Mouse (Mus musculus): ENCODE results near the gene Clpp. TPM values are rescaled to one million over a fixed set of nuclear protein-coding genes. Genes with fewer than 3 reads are reported as not detected.

The Clpp gene
- polyA plus RNA-seq (2014; fragmentation: Nextera tagmentation; extraction: Ambion mirVana), result 186 and 190 TPM in 2 replicates

DNA sequence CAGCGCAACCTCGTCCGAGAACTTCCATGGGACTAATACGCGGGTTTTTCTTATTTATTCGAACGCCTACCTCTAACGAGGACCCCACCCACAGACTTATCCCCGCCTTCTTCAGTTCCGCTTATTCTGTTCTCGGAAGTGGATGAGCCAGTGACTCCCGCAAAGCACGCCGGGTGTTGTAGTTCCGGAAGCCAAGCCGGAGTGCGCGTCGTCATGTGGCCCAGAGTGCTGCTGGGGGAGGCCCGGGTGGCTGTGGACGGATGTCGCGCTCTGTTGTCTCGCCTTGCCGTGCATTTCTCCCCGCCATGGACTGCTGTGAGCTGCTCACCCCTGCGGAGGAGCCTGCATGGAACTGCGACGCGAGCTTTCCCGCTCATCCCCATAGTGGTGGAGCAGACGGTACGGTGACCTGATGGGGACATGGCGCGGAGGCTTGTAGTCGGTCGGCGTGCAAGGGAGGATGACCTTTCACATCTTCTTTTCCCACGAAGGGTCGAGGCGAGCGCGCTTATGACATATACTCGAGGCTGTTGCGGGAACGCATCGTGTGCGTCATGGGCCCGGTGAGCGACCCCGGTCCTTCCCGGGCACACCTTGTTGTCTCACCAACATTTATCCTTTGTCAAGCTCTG lies at the start of gene Clpp:
Gene Clpp (plus strand): TSS at position 191 of the 632 bp plus-strand sequence.
- WGBS, result under 1% methylated on average over 52 of the region's 52 CpGs
- Histone ChIP-seq H3K36me3 (ENCODE audit: control insufficient read depth, insufficient read depth, low read length) (peaks cover 37% of the 10 kb centered on the region), H3K9me3 (ENCODE audit: control insufficient read depth, low read length) (no peaks in the 10 kb centered on the region), H3K27me3 (replicated peaks; ENCODE audit: control insufficient read depth, insufficient read depth, low read length) (no peaks in the 10 kb centered on the region), H3K4me3 (ENCODE audit: low read depth, low read length) (peak within 1 kb of the TSS; percentile 93), H3K4me2 (ENCODE audit: low read length) (peak within 1 kb of the TSS; percentile 76), H3K9ac (ENCODE audit: low read length) (peak within 1 kb of the TSS; percentile 83), H3K27ac (ENCODE audit: low read depth) (peak within 1 kb of the TSS; percentile 60; the same call in 1 of the 2 replicates), H3K4me1 (replicated peaks; ENCODE audit: control insufficient read depth, insufficient read depth, low read length) (peaks cover 6% of the 10 kb centered on the region)
- DNase-seq (ENCODE audit: low spot score) (peak; percentile 97), ATAC-seq (replicated peaks; ENCODE audit: low FRiP score, low TSS enrichment, low read depth) (peak; percentile 95)

DNA sequence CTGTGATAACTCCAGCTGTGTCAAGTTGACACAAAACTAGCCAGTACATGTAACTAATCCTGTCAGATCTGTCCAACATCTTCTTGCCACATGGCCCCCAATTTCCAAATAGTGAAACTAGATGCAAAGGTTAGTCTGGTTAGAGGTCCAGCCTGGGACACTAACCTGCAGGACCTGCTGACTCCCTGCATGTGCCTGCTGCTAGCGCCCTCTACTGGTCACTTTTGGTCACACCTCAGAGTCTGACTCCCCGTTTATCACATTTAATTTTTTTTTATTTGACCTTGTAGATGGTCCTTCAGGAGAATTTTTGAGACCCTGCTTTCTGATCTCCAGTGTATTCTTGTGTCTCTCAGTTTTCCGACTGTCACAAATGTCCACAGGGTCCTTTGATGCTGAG lies 39.2 kb upstream of the Clpp start:
- Histone ChIP-seq H3K4me3 (ENCODE audit: low read depth, low read length) (no peak overlapping the region), H3K9ac (ENCODE audit: low read length) (no peak overlapping the region), H3K4me1 (replicated peaks; ENCODE audit: control insufficient read depth, insufficient read depth, low read length) (no peaks in the 10 kb centered on the region), H3K9me3 (ENCODE audit: control insufficient read depth, low read length) (0 out of 2 replicates have a peak, but pooled peaks cover 5% of the 10 kb centered on the region), H3K36me3 (ENCODE audit: control insufficient read depth, insufficient read depth, low read length) (no peaks in the 10 kb centered on the region), H3K27me3 (replicated peaks; ENCODE audit: control insufficient read depth, insufficient read depth, low read length) (no peaks in the 10 kb centered on the region), H3K4me2 (ENCODE audit: low read length) (no peak overlapping the region), H3K27ac (ENCODE audit: low read depth) (no peak overlapping the region)
- ATAC-seq (replicated peaks; ENCODE audit: low FRiP score, low TSS enrichment, low read depth) (no peak), DNase-seq (ENCODE audit: low spot score) (peak; percentile 63)
- WGBS, result 13% methylated on average over 3 of the region's 3 CpGs

DNA sequence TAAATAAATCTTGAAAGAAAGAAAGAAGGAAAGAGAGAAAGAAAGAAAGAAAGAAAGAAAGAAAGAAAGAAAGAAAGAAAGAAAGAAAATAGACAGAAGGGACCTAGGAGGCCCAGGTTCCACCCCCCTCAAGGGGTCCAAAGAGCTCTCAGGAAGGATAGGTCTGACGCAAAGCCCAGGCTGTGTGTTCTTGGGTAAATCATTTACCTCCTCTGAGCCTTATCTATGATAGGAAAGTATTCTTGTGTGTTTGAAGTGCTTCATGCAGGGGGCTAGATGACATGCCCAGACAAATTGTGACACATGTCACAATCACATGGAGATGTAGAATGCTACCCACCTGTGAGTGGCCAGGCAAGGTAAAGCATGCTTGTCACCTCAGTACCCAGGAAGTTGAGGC lies 37.5 kb upstream of the Clpp start:
- Histone ChIP-seq H3K27ac (ENCODE audit: low read depth) (no peak overlapping the region), H3K9me3 (ENCODE audit: control insufficient read depth, low read length) (no peaks in the 10 kb centered on the region), H3K4me3 (ENCODE audit: low read depth, low read length) (no peak overlapping the region), H3K9ac (ENCODE audit: low read length) (no peak overlapping the region), H3K4me2 (ENCODE audit: low read length) (no peak overlapping the region), H3K27me3 (replicated peaks; ENCODE audit: control insufficient read depth, insufficient read depth, low read length) (no peaks in the 10 kb centered on the region), H3K4me1 (replicated peaks; ENCODE audit: control insufficient read depth, insufficient read depth, low read length) (no peaks in the 10 kb centered on the region), H3K36me3 (ENCODE audit: control insufficient read depth, insufficient read depth, low read length) (no peaks in the 10 kb centered on the region)
- DNase-seq (ENCODE audit: low spot score), result peak; percentile 46
- peak; percentile 70; the same call in 1 of the 2 replicates for ATAC-seq (replicated peaks; ENCODE audit: low FRiP score, low TSS enrichment, low read depth)
- 55% methylated on average over 1 of the region's 1 CpGs for WGBS

DNA sequence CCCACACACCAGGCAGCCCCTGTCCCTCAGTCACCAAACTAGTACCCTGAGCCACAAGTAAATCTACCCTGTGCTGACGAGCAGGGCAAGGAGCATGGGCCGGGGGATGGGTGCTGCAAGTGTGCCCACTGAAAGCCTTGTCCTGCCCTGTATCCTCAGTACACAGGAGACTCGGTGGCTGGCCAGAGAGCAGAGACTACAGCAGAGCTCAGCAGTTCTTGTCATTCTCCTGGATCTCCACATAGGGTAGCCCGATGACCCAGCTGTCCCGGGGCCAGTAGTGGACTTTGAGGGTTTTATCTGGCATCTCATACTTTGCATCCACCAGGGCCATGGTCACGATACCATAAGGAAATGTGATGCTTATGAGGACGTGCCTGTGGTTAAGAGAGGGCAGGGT lies 35.2 kb upstream of the Clpp start:
- Histone ChIP-seq H3K4me1 (replicated peaks; ENCODE audit: control insufficient read depth, insufficient read depth, low read length) (no peaks in the 10 kb centered on the region), H3K4me2 (ENCODE audit: low read length) (no peak overlapping the region), H3K9ac (ENCODE audit: low read length) (no peak overlapping the region), H3K36me3 (ENCODE audit: control insufficient read depth, insufficient read depth, low read length) (no peaks in the 10 kb centered on the region), H3K27me3 (replicated peaks; ENCODE audit: control insufficient read depth, insufficient read depth, low read length) (no peaks in the 10 kb centered on the region), H3K4me3 (ENCODE audit: low read depth, low read length) (no peak overlapping the region), H3K27ac (ENCODE audit: low read depth) (no peak overlapping the region), H3K9me3 (ENCODE audit: control insufficient read depth, low read length) (no peaks in the 10 kb centered on the region)
- 79% methylated on average over 7 of the region's 7 CpGs for WGBS
- ATAC-seq (replicated peaks; ENCODE audit: low FRiP score, low TSS enrichment, low read depth) (no peak), DNase-seq (ENCODE audit: low spot score) (peak; percentile 3)

DNA sequence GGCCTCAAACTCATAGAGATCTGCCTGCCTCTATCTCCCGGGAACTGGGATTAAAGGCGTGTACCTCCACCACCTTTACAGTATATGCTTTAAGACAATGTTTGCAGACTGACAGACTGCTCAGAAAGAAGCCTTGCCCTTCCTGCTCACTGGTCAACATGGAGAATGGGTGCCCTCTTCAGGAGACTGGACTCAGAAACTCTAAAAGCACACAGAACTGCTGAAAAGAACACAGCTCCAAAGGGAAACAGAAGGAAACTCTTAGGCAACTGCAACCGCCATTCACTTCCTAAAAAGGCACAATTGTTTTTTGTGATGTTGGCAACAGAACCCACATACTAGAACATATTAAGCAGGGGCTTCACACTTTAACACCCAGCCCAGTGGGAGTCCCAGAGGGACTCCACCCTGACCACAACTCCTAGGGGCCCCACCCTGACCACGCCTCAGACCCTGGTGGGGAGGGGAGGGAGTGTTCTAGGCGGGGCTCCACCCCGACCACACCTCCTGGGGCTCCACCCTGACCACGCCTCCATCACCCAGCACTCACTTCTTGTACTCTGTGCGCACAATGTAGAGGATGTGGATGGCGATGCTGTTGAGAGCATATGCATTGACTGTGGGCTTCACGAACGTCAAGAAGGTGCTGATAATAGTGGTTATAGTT lies 32.2 kb upstream of the Clpp start:
- DNase-seq (ENCODE audit: low spot score) (peak; percentile 48), ATAC-seq (replicated peaks; ENCODE audit: low FRiP score, low TSS enrichment, low read depth) (0 out of 2 replicates have a peak, but pooled peaks have one; percentile 58)
- H3K4me3 ChIP-seq (ENCODE audit: low read depth, low read length), result no peak overlapping the region
- H3K4me2 ChIP-seq (ENCODE audit: low read length), result no peak overlapping the region
- no peaks in the 10 kb centered on the region for H3K4me1 ChIP-seq (replicated peaks; ENCODE audit: control insufficient read depth, insufficient read depth, low read length)
- no peak overlapping the region for H3K27ac ChIP-seq (ENCODE audit: low read depth)
- no peak overlapping the region for H3K9ac ChIP-seq (ENCODE audit: low read length)
- H3K27me3 ChIP-seq (replicated peaks; ENCODE audit: control insufficient read depth, insufficient read depth, low read length), result no peaks in the 10 kb centered on the region
- 31% methylated on average over 11 of the region's 11 CpGs for WGBS
- no peaks in the 10 kb centered on the region for H3K9me3 ChIP-seq (ENCODE audit: control insufficient read depth, low read length)
- no peaks in the 10 kb centered on the region for H3K36me3 ChIP-seq (ENCODE audit: control insufficient read depth, insufficient read depth, low read length)

DNA sequence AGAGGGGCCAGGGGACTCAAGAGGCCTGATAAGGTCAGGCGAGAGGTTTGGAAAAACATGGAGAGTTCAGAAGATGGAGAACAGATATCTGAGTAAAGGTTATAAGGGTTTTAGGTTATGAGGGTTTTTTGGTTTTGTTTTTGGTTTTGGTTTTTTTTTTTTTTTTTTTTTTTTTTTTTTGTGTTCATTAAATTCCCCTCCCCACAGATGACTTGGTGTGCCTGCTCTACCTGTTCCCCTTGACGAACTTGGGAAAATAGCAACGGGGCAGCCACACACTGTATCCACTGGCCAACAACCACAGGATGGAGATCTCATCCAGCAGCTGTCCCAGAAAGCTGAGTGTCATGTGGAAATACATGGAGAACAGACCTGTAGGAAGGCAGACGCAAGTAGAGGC lies 31.4 kb upstream of the Clpp start:
- Histone ChIP-seq H3K27me3 (replicated peaks; ENCODE audit: control insufficient read depth, insufficient read depth, low read length) (no peaks in the 10 kb centered on the region), H3K4me1 (replicated peaks; ENCODE audit: control insufficient read depth, insufficient read depth, low read length) (no peaks in the 10 kb centered on the region), H3K9ac (ENCODE audit: low read length) (no peak overlapping the region), H3K36me3 (ENCODE audit: control insufficient read depth, insufficient read depth, low read length) (no peaks in the 10 kb centered on the region), H3K27ac (ENCODE audit: low read depth) (no peak overlapping the region), H3K4me2 (ENCODE audit: low read length) (no peak overlapping the region), H3K4me3 (ENCODE audit: low read depth, low read length) (no peak overlapping the region), H3K9me3 (ENCODE audit: control insufficient read depth, low read length) (no peaks in the 10 kb centered on the region)
- no peak for DNase-seq (ENCODE audit: low spot score)
- 74% methylated on average over 4 of the region's 4 CpGs for WGBS
- ATAC-seq (replicated peaks; ENCODE audit: low FRiP score, low TSS enrichment, low read depth), result no peak

DNA sequence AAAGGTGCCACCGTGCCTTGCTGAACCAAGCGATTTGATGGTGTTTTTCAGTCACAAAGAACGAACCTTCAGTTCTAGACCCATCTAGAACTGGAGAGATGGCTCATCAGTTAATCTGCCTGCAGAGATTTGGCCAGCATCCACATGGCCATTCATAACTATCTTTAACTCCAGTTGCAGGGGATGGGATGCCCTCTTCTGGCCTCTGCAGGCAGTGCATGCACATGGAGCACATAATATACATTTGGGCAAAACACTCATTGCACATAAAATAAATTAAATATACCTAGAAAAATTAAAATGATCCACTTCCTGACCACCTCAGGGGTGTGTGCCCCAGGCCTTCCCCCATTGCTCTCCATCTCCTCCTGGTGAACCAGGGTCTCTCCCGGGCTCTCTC lies 28.2 kb upstream of the Clpp start:
- Histone ChIP-seq H3K27ac (ENCODE audit: low read depth) (no peak overlapping the region), H3K4me3 (ENCODE audit: low read depth, low read length) (no peak overlapping the region)
- 88% methylated on average over 4 of the region's 4 CpGs for WGBS

DNA sequence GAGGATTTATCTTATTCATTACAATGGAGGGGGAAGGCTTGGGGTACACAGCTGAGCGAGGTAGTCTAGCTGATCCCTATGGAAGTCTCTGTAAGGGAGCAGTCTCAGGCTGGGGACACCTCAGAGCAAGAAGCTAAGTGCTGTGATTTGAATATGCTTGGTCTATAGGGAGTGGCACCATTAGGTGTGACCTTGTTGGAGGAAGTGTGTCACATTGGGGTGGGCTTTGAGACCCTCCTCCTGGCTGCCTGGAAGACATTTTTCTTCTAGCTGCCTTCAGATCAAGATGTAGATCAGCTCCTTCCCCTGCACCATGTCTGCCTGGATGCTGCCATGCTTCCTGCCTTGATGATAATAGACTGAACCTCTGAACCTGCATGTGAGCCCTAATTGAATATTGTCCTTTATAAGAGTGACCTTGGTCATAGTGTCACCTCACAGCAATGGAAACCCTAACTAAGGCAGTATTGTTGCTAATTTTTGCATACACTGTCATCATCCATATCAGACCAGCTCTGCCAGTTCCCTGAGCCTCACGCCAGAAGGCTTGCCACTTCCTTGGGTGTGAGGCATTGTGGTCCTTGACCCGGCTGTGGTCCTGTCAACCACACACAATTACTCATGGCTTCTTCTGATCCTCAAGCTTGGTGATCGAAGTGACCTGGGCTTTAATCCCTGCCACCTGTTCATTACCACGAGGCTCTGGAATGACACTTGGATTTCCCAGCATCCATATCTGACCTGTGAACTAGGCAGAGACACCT lies 27.3 kb upstream of the Clpp start:
- no peaks in the 10 kb centered on the region for H3K36me3 ChIP-seq (ENCODE audit: control insufficient read depth, insufficient read depth, low read length)
- DNase-seq (ENCODE audit: low spot score) (peak; percentile 41), ATAC-seq (replicated peaks; ENCODE audit: low FRiP score, low TSS enrichment, low read depth) (no peak)
- no peak overlapping the region for H3K9ac ChIP-seq (ENCODE audit: low read length)
- no peak overlapping the region for H3K27ac ChIP-seq (ENCODE audit: low read depth)
- no peak overlapping the region for H3K4me3 ChIP-seq (ENCODE audit: low read depth, low read length)
- no peak overlapping the region for H3K4me2 ChIP-seq (ENCODE audit: low read length)
- H3K9me3 ChIP-seq (ENCODE audit: control insufficient read depth, low read length), result no peaks in the 10 kb centered on the region
- WGBS, result 74% methylated on average over 5 of the region's 5 CpGs
- no peaks in the 10 kb centered on the region for H3K4me1 ChIP-seq (replicated peaks; ENCODE audit: control insufficient read depth, insufficient read depth, low read length)
- no peaks in the 10 kb centered on the region for H3K27me3 ChIP-seq (replicated peaks; ENCODE audit: control insufficient read depth, insufficient read depth, low read length)

More for the DNA sequence above, 28.2 kb upstream of the Clpp start:
- Histone ChIP-seq H3K36me3 (ENCODE audit: control insufficient read depth, insufficient read depth, low read length) (no peaks in the 10 kb centered on the region), H3K9me3 (ENCODE audit: control insufficient read depth, low read length) (no peaks in the 10 kb centered on the region), H3K9ac (ENCODE audit: low read length) (no peak overlapping the region), H3K4me1 (replicated peaks; ENCODE audit: control insufficient read depth, insufficient read depth, low read length) (no peaks in the 10 kb centered on the region), H3K4me2 (ENCODE audit: low read length) (no peak overlapping the region), H3K27me3 (replicated peaks; ENCODE audit: control insufficient read depth, insufficient read depth, low read length) (no peaks in the 10 kb centered on the region)
- peak; percentile 36 for DNase-seq (ENCODE audit: low spot score)
- no peak for ATAC-seq (replicated peaks; ENCODE audit: low FRiP score, low TSS enrichment, low read depth)

Measured in intestine, embryonic 14.5 days (tissue).